In genomic region chr17:57062548-57062947, GRCm38 (mm10) we compare ENCODE assay signal across 10 mouse cellular contexts. TPM values are rescaled to one million over a fixed set of nuclear protein-coding genes. Genes with fewer than 3 reads are reported as not detected.
DNase-seq lines count a peak whose midpoint lies in the region; ATAC-seq and TF ChIP-seq lines count a peak whose summit lies in the region.
"Had no signal": no experiment of that assay in that cellular context is flagged by ENCODE, and none has a peak within 500 bp of the region (broad histone marks: within the 10 kb centered on the region; RNA-seq: fewer than 3 reads in every experiment).

No protein-coding gene starts in this region.

- H3K27me3 ChIP-seq in heart, embryonic 14.5 days (ENCODE audit: control insufficient read depth, insufficient read depth, low read length): peaks cover 47% of the 10 kb centered on the region
- H3K27me3 ChIP-seq in G1E (ENCODE audit: insufficient read depth, low read length): peaks cover 72% of the 10 kb centered on the region
- peaks cover 65% of the 10 kb centered on the region for H3K27me3 ChIP-seq in hindbrain, embryonic 10.5 days (ENCODE audit: insufficient read depth, poor library complexity, severe bottlenecking)
- peaks cover 34% of the 10 kb centered on the region for H3K27me3 ChIP-seq in liver, embryonic 14.5 days (ENCODE audit: control insufficient read depth, insufficient read depth, low read length)
- H3K27me3 ChIP-seq: Patski had no signal

- H3K4me2 ChIP-seq in heart, embryonic 14.5 days (ENCODE audit: low read length): peak overlapping the region; percentile 77
- H3K4me2 ChIP-seq in liver, embryonic 14.5 days (ENCODE audit: low read depth): peak overlapping the region; percentile 58

- TF ChIP-seq EP300 in liver, embryonic 14.5 days (IDR thresholded peaks at IDR 0.05; ENCODE audit: low read depth): no peak

- ATAC-seq in heart, embryonic 14.5 days (ENCODE audit: insufficient number of reproducible peaks, insufficient read depth, low FRiP score, low read depth): no peak
- ATAC-seq in G1E (ENCODE audit: extremely low read depth, insufficient number of reproducible peaks, low FRiP score, poor library complexity, severe bottlenecking): no peak
- no peak for ATAC-seq in liver, embryonic 14.5 days (ENCODE audit: insufficient read depth)

- no peak for DNase-seq in heart, postnatal 14 days
- DNase-seq in G1E (ENCODE audit: low spot score): no peak
- DNase-seq in hindbrain, embryonic 10.5 days (ENCODE audit: low spot score): no peak
- DNase-seq in liver, embryonic 14.5 days (ENCODE audit: low read depth in 3 of 3, low spot score in 3 of 3): no peak
- DNase-seq in embryo, embryonic 9.5 days (ENCODE audit: extremely low spot score): no peak
- DNase-seq in right cerebral cortex, postnatal 25 days: no peak
- DNase-seq in urinary bladder, postnatal 10 days (ENCODE audit: low spot score): no peak

- peak overlapping the region; percentile 13 to 44; a peak in 3 of 4 replicates for H3K4me3 ChIP-seq in heart, embryonic 14.5 days (ENCODE audit: control insufficient read depth in 1 of 2, insufficient read depth in 1 of 2, low read depth in 1 of 2, low read length in 2 of 2)
- H3K4me3 ChIP-seq in G1E (ENCODE audit: low read depth, low read length): peak overlapping the region; percentile 65; the same call in 1 of the 2 replicates
- H3K4me3 ChIP-seq in hindbrain, embryonic 10.5 days: peak overlapping the region; percentile 47
- peak overlapping the region; percentile 3 to 44; a peak in 3 of 4 replicates for H3K4me3 ChIP-seq in liver, embryonic 14.5 days (ENCODE audit: insufficient read depth in 1 of 2, low read depth in 2 of 2, low read length in 2 of 2)

- no peak for TF ChIP-seq CTCF in G1E (IDR thresholded peaks at IDR 0.05; ENCODE audit: low read depth, low read length)
- TF ChIP-seq CTCF in liver, embryonic 14.5 days (IDR thresholded peaks at IDR 0.05; ENCODE audit: low read depth): no peak

- no peak overlapping the region for H3K9ac ChIP-seq in heart, embryonic 14.5 days (ENCODE audit: low read length)
- H3K9ac ChIP-seq in liver, embryonic 14.5 days (replicated peaks): no peak overlapping the region

- intact Hi-C loops in heart, postnatal 14 days (cut with DNase I): loop anchor here (5.0 kb wide), 1 partner anchor 35 kb away; no protein-coding TSS in a partner anchor

- WGBS in heart, embryonic 14.5 days: 1% methylated on average over 22 of the region's 22 CpGs
- under 1% methylated on average over 22 of the region's 22 CpGs for WGBS in hindbrain, embryonic 10.5 days
- 2% methylated on average over 22 of the region's 22 CpGs for WGBS in liver, embryonic 14.5 days (ENCODE audit: insufficient replicate concordance)

- H3K9me3 ChIP-seq in heart, embryonic 14.5 days (ENCODE audit: control insufficient read depth, low read length): no peaks in the 10 kb centered on the region
- no peaks in the 10 kb centered on the region for H3K9me3 ChIP-seq in G1E (replicated peaks)
- no peaks in the 10 kb centered on the region for H3K9me3 ChIP-seq in hindbrain, embryonic 10.5 days
- H3K9me3 ChIP-seq in liver, embryonic 14.5 days (ENCODE audit: control insufficient read depth, low read length): no peaks in the 10 kb centered on the region

- H3K27ac ChIP-seq in heart, embryonic 14.5 days (replicated peaks in 1 of 2; ENCODE audit: control insufficient read depth in 1 of 2, insufficient read depth in 1 of 2, low read depth in 2 of 2, low read length in 2 of 2): no peak overlapping the region
- peak overlapping the region; percentile 45; the same call in 1 of the 2 replicates for H3K27ac ChIP-seq in hindbrain, embryonic 10.5 days
- H3K27ac ChIP-seq in liver, embryonic 14.5 days: no peak overlapping the region
- H3K27ac ChIP-seq: macrophage had no signal

- H3K36me3 ChIP-seq in heart, embryonic 14.5 days (ENCODE audit: control insufficient read depth, insufficient read depth, low read length): 0 out of 2 replicates have a peak, but pooled peaks cover 2% of the 10 kb centered on the region
- H3K36me3 ChIP-seq in G1E (replicated peaks): peaks cover 8% of the 10 kb centered on the region
- H3K36me3 ChIP-seq in hindbrain, embryonic 10.5 days: 0 out of 2 replicates have a peak, but pooled peaks cover 5% of the 10 kb centered on the region
- no peaks in the 10 kb centered on the region for H3K36me3 ChIP-seq in liver, embryonic 14.5 days (replicated peaks; ENCODE audit: control insufficient read depth, insufficient read depth, low read depth)

- peaks cover 18 to 27% of the 10 kb centered on the region in 2 experiments; a peak in 3 of 4 replicates for H3K4me1 ChIP-seq in heart, embryonic 14.5 days (ENCODE audit: control insufficient read depth in 2 of 2, insufficient read depth in 2 of 2, low read length in 2 of 2)
- H3K4me1 ChIP-seq in G1E (ENCODE audit: insufficient read depth, low read depth, low read length): peaks cover 60% of the 10 kb centered on the region
- H3K4me1 ChIP-seq in hindbrain, embryonic 10.5 days (replicated peaks): peaks cover 40% of the 10 kb centered on the region
- peaks cover 9% of the 10 kb centered on the region in 2 experiments; a peak in 3 of 4 replicates for H3K4me1 ChIP-seq in liver, embryonic 14.5 days (replicated peaks; ENCODE audit: control insufficient read depth in 2 of 2, insufficient read depth in 2 of 2, low read length in 1 of 2)

RNA-seq across cellular contexts. Expression of gene Slc25a23, which starts 2.9 kb away (rescaled TPM):
- polyA plus RNA-seq in heart, embryonic 14.5 days (2014; fragmentation: Nextera tagmentation; extraction: Ambion mirVana): 16.1 and 18.0 TPM in 2 replicates
- total RNA-seq in heart, postnatal 14 days (2021): 10 to 100 TPM; 69.3 to 73.8 TPM
- total RNA-seq in G1E (2014; fragmentation: Nextera tagmentation): 42.6 and 44.5 TPM in 2 replicates
- 2.4 and 3.3 TPM in 2 replicates for total RNA-seq in G1E (2017)
- polyA plus RNA-seq in G1E (2012): 16.7 and 18.3 TPM in 2 replicates
- 10.5 and 16.2 TPM in 2 replicates for polyA plus RNA-seq in hindbrain, embryonic 10.5 days (2016; fragmentation: Nextera tagmentation; extraction: Ambion mirVana)
- 8.8 and 11.1 TPM in 2 replicates for polyA plus RNA-seq in liver, embryonic 14.5 days (2012; rRNA removed)
- polyA plus RNA-seq in liver, embryonic 14.5 days (2014; fragmentation: Nextera tagmentation; extraction: Ambion mirVana): 4.7 and 5.1 TPM in 2 replicates

RNA-seq across cellular contexts. Expression of gene Crb3, which starts 3.6 kb away (rescaled TPM):
- polyA plus RNA-seq in heart, embryonic 14.5 days (2014; fragmentation: Nextera tagmentation; extraction: Ambion mirVana): 0.19 and 0.27 TPM in 2 replicates
- total RNA-seq in heart, postnatal 14 days (2021): under 1 TPM; 0.22 to 0.29 TPM
- total RNA-seq in G1E (2014; fragmentation: Nextera tagmentation): not detected in 2 replicates
- 0.23 and 0.33 TPM in 2 replicates for total RNA-seq in G1E (2017)
- polyA plus RNA-seq in G1E (2012): 0.23 and 0.37 TPM in 2 replicates
- polyA plus RNA-seq in hindbrain, embryonic 10.5 days (2016; fragmentation: Nextera tagmentation; extraction: Ambion mirVana): 5.1 and 8.2 TPM in 2 replicates
- 4.4 and 5.5 TPM in 2 replicates for polyA plus RNA-seq in liver, embryonic 14.5 days (2012; rRNA removed)
- 6.1 and 6.5 TPM in 2 replicates for polyA plus RNA-seq in liver, embryonic 14.5 days (2014; fragmentation: Nextera tagmentation; extraction: Ambion mirVana)
- polyA plus RNA-seq: macrophage had no signal

RNA-seq across cellular contexts. Expression of gene Dennd1c, which starts 15.8 kb away (rescaled TPM):
- polyA plus RNA-seq in heart, embryonic 14.5 days (2014; fragmentation: Nextera tagmentation; extraction: Ambion mirVana): 0.50 and 0.69 TPM in 2 replicates
- total RNA-seq in heart, postnatal 14 days (2021): 1 to 10 TPM; 2.0 TPM
- total RNA-seq in G1E (2014; fragmentation: Nextera tagmentation) (25.8 and 39.7 TPM in 2 replicates), G1E (2017) (13.4 and 14.3 TPM in 2 replicates)
- polyA plus RNA-seq in G1E (2012): 23.3 and 24.6 TPM in 2 replicates
- 3.2 and 3.6 TPM in 2 replicates for polyA plus RNA-seq in hindbrain, embryonic 10.5 days (2016; fragmentation: Nextera tagmentation; extraction: Ambion mirVana)
- 1.5 and 2.8 TPM in 2 replicates for polyA plus RNA-seq in liver, embryonic 14.5 days (2012; rRNA removed)
- polyA plus RNA-seq in liver, embryonic 14.5 days (2014; fragmentation: Nextera tagmentation; extraction: Ambion mirVana): 0.78 and 0.89 TPM in 2 replicates

RNA-seq across cellular contexts. Expression of gene Slc25a41, which starts 21.1 kb away (rescaled TPM):
- polyA plus RNA-seq in heart, embryonic 14.5 days (2014; fragmentation: Nextera tagmentation; extraction: Ambion mirVana): not detected in 2 replicates
- not detected for total RNA-seq in heart, postnatal 14 days (2021)
- total RNA-seq in G1E (2014; fragmentation: Nextera tagmentation) (not detected in 2 replicates), G1E (2017) (not detected in 2 replicates)
- not detected in 2 replicates for polyA plus RNA-seq in G1E (2012)
- polyA plus RNA-seq in hindbrain, embryonic 10.5 days (2016; fragmentation: Nextera tagmentation; extraction: Ambion mirVana): not detected in 2 replicates
- not detected in 2 replicates for polyA plus RNA-seq in liver, embryonic 14.5 days (2012; rRNA removed)
- not detected in 2 replicates for polyA plus RNA-seq in liver, embryonic 14.5 days (2014; fragmentation: Nextera tagmentation; extraction: Ambion mirVana)
- polyA plus RNA-seq: macrophage, Patski had no signal

RNA-seq across cellular contexts. Expression of gene Tubb4a, which starts 25.0 kb away (rescaled TPM):
- polyA plus RNA-seq in heart, embryonic 14.5 days (2014; fragmentation: Nextera tagmentation; extraction: Ambion mirVana): 5.6 and 7.5 TPM in 2 replicates
- 1 to 10 TPM; 3.3 to 3.9 TPM for total RNA-seq in heart, postnatal 14 days (2021)
- total RNA-seq in G1E (2014; fragmentation: Nextera tagmentation) (4.2 and 4.3 TPM in 2 replicates), G1E (2017) (0.38 and 0.46 TPM in 2 replicates)
- polyA plus RNA-seq in G1E (2012): 0.37 and 0.51 TPM in 2 replicates
- 66.9 and 167 TPM in 2 replicates for polyA plus RNA-seq in hindbrain, embryonic 10.5 days (2016; fragmentation: Nextera tagmentation; extraction: Ambion mirVana)
- 0.22 and 0.34 TPM in 2 replicates for polyA plus RNA-seq in liver, embryonic 14.5 days (2012; rRNA removed)
- 0.14 and 0.28 TPM in 2 replicates for polyA plus RNA-seq in liver, embryonic 14.5 days (2014; fragmentation: Nextera tagmentation; extraction: Ambion mirVana)
